8 mouse cellular contexts compared by ENCODE assay signal in genomic region chr4:57065273-57065672, GRCm38 (mm10).
DNase-seq lines count a peak whose midpoint lies in the region; ATAC-seq and TF ChIP-seq lines count a peak whose summit lies in the region.

No protein-coding gene starts in this region.

- H3K9ac ChIP-seq in intestine, embryonic 15.5 days: no peak overlapping the region
- peak overlapping the region; percentile 20; the same call in 1 of the 2 replicates for H3K9ac ChIP-seq in midbrain, embryonic 11.5 days (ENCODE audit: low read length)

- no peak overlapping the region for H3K4me2 ChIP-seq in intestine, embryonic 15.5 days (replicated peaks)
- H3K4me2 ChIP-seq in midbrain, embryonic 11.5 days: no peak overlapping the region

- intact Hi-C loops in gastrocnemius, adult 2 months (cut with DNase I): loop anchor here (1.0 to 2.0 kb wide), 3 partner anchors 80 to 256 kb away; no protein-coding TSS in a partner anchor
- intact Hi-C loops in left cerebral cortex, postnatal 14 days (cut with DNase I): loop anchor here (2.0 kb wide), 1 partner anchor 78 kb away; the partner anchor contains the start of gene Epb41l4b

- no peak overlapping the region for H3K4me3 ChIP-seq in gastrocnemius, adult 2 months
- H3K4me3 ChIP-seq in intestine, embryonic 15.5 days (replicated peaks): no peak overlapping the region
- no peak overlapping the region for H3K4me3 ChIP-seq in midbrain, embryonic 11.5 days (ENCODE audit: low read depth, low read length)

- peak; percentile 72 for DNase-seq in adipocyte (ENCODE audit: low spot score)
- peak; percentile 90 for DNase-seq in cerebellum, postnatal 14 days
- DNase-seq in gastrocnemius, adult 2 months: peak; percentile 83
- DNase-seq in left cerebral cortex, postnatal 14 days (ENCODE audit: low spot score in 2 of 2): peak; percentile 73 to 83
- DNase-seq in midbrain, embryonic 11.5 days (ENCODE audit: low spot score, missing footprints): peak; percentile 97
- peak; percentile 42 for DNase-seq in skeletal muscle tissue, adult 2 months (ENCODE audit: low read depth, low spot score)
- peak; percentile 65 for DNase-seq in yolk sac, embryonic 10.5 days (ENCODE audit: low spot score)

- ATAC-seq in intestine, embryonic 15.5 days: peak; percentile 69
- peak; percentile 75 for ATAC-seq in midbrain, embryonic 11.5 days (ENCODE audit: low FRiP score)

- peak; percentile 100 for TF ChIP-seq CTCF in gastrocnemius, adult 2 months (IDR thresholded peaks at IDR 0.05)

- H3K27me3 ChIP-seq in intestine, embryonic 15.5 days (replicated peaks): no peaks in the 10 kb centered on the region
- no peaks in the 10 kb centered on the region for H3K27me3 ChIP-seq in midbrain, embryonic 11.5 days (ENCODE audit: control insufficient read depth, insufficient read depth, low read length)

- no peaks in the 10 kb centered on the region for H3K36me3 ChIP-seq in intestine, embryonic 15.5 days
- no peaks in the 10 kb centered on the region for H3K36me3 ChIP-seq in midbrain, embryonic 11.5 days (ENCODE audit: control insufficient read depth, insufficient read depth, low read length)

- H3K4me1 ChIP-seq in intestine, embryonic 15.5 days (replicated peaks): peaks cover 6% of the 10 kb centered on the region
- H3K4me1 ChIP-seq in midbrain, embryonic 11.5 days (ENCODE audit: control insufficient read depth, insufficient read depth, low read length): peaks cover 10% of the 10 kb centered on the region

- WGBS in intestine, embryonic 15.5 days: 33% methylated on average over 4 of the region's 4 CpGs
- WGBS in midbrain, embryonic 11.5 days: 20% methylated on average over 4 of the region's 4 CpGs

- no peak overlapping the region for H3K27ac ChIP-seq in gastrocnemius, adult 2 months
- no peak overlapping the region for H3K27ac ChIP-seq in intestine, embryonic 15.5 days
- no peak overlapping the region for H3K27ac ChIP-seq in midbrain, embryonic 11.5 days (ENCODE audit: low read depth, low read length)

- no peaks in the 10 kb centered on the region for H3K9me3 ChIP-seq in intestine, embryonic 15.5 days
- no peaks in the 10 kb centered on the region for H3K9me3 ChIP-seq in midbrain, embryonic 11.5 days (ENCODE audit: control insufficient read depth, low read length)

Comparison
In these comparisons a context has a peak if more than half of its experiments do, and no peak if none do; other contexts are left out.
1. DNase-seq: peak in every context shown above with its lines; median percentile 97 in midbrain, embryonic 11.5 days; 90 in cerebellum, postnatal 14 days; 83 in gastrocnemius, adult 2 months; 78 in left cerebral cortex, postnatal 14 days; 72 in adipocyte; 65 in yolk sac, embryonic 10.5 days; 42 in skeletal muscle tissue, adult 2 months.